Mouse (Mus musculus) T-cell, adult 2 months (primary cell): ENCODE results near the gene Spata5.

ENCODE experiments used
- DNase-seq: peaks from one replicate; pipeline ENCODE4 v3.0.0; 2022; ENCODE audit warnings: low spot score

The Spata5 gene

GRCm38 (mm10) chr3:37616586-37617547 lies 197.2 kb downstream of the Spata5 start:
- no peak for DNase-seq
